Mouse (Mus musculus) midbrain, embryonic 16.5 days (tissue): ENCODE measurements around the gene Dmac2. TPM values are rescaled to one million over a fixed set of nuclear protein-coding genes. Genes with fewer than 3 reads are reported as not detected.

Experiments used
- ATAC-seq: fragments of 200-750 bp; cut with Nextera tagmentation; 2 replicates; pipeline ENCODE4 v1.8.0; 2017; ENCODE audit warnings: moderate TSS enrichment
- H3K27ac ChIP-seq: fragments of 300-500 bp; sonication (generic); 2 replicates; pipeline ENCODE4 v1.5.1; 2014; ENCODE audit warnings: mild to moderate bottlenecking, low read length, mixed read lengths
- H3K27me3 ChIP-seq: fragments of 300-500 bp; sonication (generic); 2 replicates; pipeline ENCODE4 v1.6.1; 2014; ENCODE audit warnings: low read depth, low read length, mixed read lengths; ENCODE audit not compliant: control insufficient read depth, insufficient read depth
- H3K36me3 ChIP-seq: fragments of 300-500 bp; sonication (generic); 2 replicates; pipeline ENCODE4 v1.6.1; 2014; ENCODE audit warnings: mild to moderate bottlenecking, low read length, moderate library complexity, mixed read lengths; ENCODE audit not compliant: control insufficient read depth, insufficient read depth
- H3K4me1 ChIP-seq: fragments of 300-500 bp; sonication (generic); 2 replicates; pipeline ENCODE4 v1.6.1; 2014; ENCODE audit warnings: mild to moderate bottlenecking, low read length, mixed read lengths; ENCODE audit not compliant: control insufficient read depth, insufficient read depth
- H3K4me2 ChIP-seq: fragments of 300-500 bp; sonication (generic); 2 replicates; pipeline ENCODE4 v1.6.1; 2014; ENCODE audit warnings: mild to moderate bottlenecking, low read length, mixed read lengths
- H3K4me3 ChIP-seq: fragments of 300-500 bp; sonication (generic); 2 replicates; pipeline ENCODE4 v1.5.1; 2014; ENCODE audit warnings: low read depth, mild to moderate bottlenecking, low read length, moderate library complexity, mixed read lengths
- H3K9ac ChIP-seq: fragments of 300-500 bp; sonication (generic); 2 replicates; pipeline ENCODE4 v1.6.1; 2014; ENCODE audit warnings: low read depth, low read length, mixed read lengths
- H3K9me3 ChIP-seq: fragments of 300-500 bp; sonication (generic); replicated peaks from 2 replicates; pipeline ENCODE4 v1.6.1; 2014; ENCODE audit warnings: mild to moderate bottlenecking, low read length, mixed read lengths; ENCODE audit not compliant: control insufficient read depth, poor library complexity, severe bottlenecking
- WGBS: fragments of 180-500 bp; shearing (Covaris S2); extraction: QIAGEN DNeasy Blood & Tissue Kit; methylation state at CpG from one replicate; pipeline ENCODE4 v1.1.7; 2014; 5-methylcytosine and 5-hydroxymethylcytosine counted together
- polyA plus RNA-seq: library from polyadenylated mRNA; unstranded; fragments of >200 nt; fragmentation: Nextera tagmentation; extraction: Ambion mirVana; gene quantifications from 2 replicates; pipeline ENCODE4 v1.2.1, GENCODE M21; 2015

The Dmac2 gene
- polyA plus RNA-seq, 1 experiment from 2014 or later, result 48.7 TPM

- 0 out of 2 replicates have a peak, but pooled peaks cover 2% of the 10 kb centered on the region for H3K9me3 ChIP-seq
- H3K27ac ChIP-seq, result no peak overlapping the region
- no peaks in the 10 kb centered on the region for H3K36me3 ChIP-seq
- no peak for ATAC-seq
- H3K4me1 ChIP-seq, result no peaks in the 10 kb centered on the region
- no peaks in the 10 kb centered on the region for H3K27me3 ChIP-seq
- no peak overlapping the region for H3K4me3 ChIP-seq
- no peak overlapping the region for H3K4me2 ChIP-seq
- WGBS, result 36% methylated on average over 7 of the region's 7 CpGs
- H3K9ac ChIP-seq, result no peak overlapping the region
These were observed 7.7 kb upstream of the Dmac2 start for GRCm38 (mm10) chr7:25611501-25611900.

GRCm38 (mm10) chr7:25614086-25614485 is 5.1 kb upstream of the Dmac2 start:
- H3K4me2 ChIP-seq, result no peak overlapping the region
- H3K4me1 ChIP-seq, result no peaks in the 10 kb centered on the region
- H3K27me3 ChIP-seq, result no peaks in the 10 kb centered on the region
- H3K4me3 ChIP-seq, result no peak overlapping the region
- no peak overlapping the region for H3K9ac ChIP-seq
- WGBS, result 92% methylated on average over 5 of the region's 5 CpGs
- no peak overlapping the region for H3K27ac ChIP-seq
- no peaks in the 10 kb centered on the region for H3K36me3 ChIP-seq
- ATAC-seq, result no peak
- H3K9me3 ChIP-seq, result no peaks in the 10 kb centered on the region

GRCm38 (mm10) chr7:25614831-25615705 is 4.1 kb upstream of the Dmac2 start:
- ATAC-seq, result no peak
- Histone ChIP-seq H3K27ac (no peak overlapping the region), H3K27me3 (no peaks in the 10 kb centered on the region), H3K4me2 (no peak overlapping the region), H3K36me3 (no peaks in the 10 kb centered on the region), H3K9ac (no peak overlapping the region), H3K4me3 (no peak overlapping the region), H3K9me3 (no peaks in the 10 kb centered on the region), H3K4me1 (peaks cover 5% of the 10 kb centered on the region)
- WGBS, result 73% methylated on average over 21 of the region's 21 CpGs

GRCm38 (mm10) chr7:25615706-25616011 is 3.6 kb upstream of the Dmac2 start, which contains the start of gene Erich4:
Erich4 (minus strand) TSS chr7:25615892.
- Histone ChIP-seq H3K27ac (no peak within 1 kb of the TSS), H3K9me3 (no peaks in the 10 kb centered on the region), H3K4me2 (no peak within 1 kb of the TSS), H3K27me3 (no peaks in the 10 kb centered on the region), H3K4me3 (no peak within 1 kb of the TSS), H3K36me3 (no peaks in the 10 kb centered on the region), H3K4me1 (peaks cover 6% of the 10 kb centered on the region), H3K9ac (no peak within 1 kb of the TSS)
- no peak for ATAC-seq
- WGBS, result 90% methylated on average over 5 of the region's 5 CpGs

GRCm38 (mm10) chr7:25617376-25618160 is 1.6 kb upstream of the Dmac2 start:
- Histone ChIP-seq H3K9me3 (no peaks in the 10 kb centered on the region), H3K27ac (no peak overlapping the region), H3K36me3 (no peaks in the 10 kb centered on the region), H3K4me2 (no peak overlapping the region), H3K9ac (no peak overlapping the region), H3K4me3 (no peak overlapping the region), H3K27me3 (no peaks in the 10 kb centered on the region), H3K4me1 (peaks cover 6% of the 10 kb centered on the region)
- ATAC-seq, result no peak
- WGBS, result 86% methylated on average over 10 of the region's 10 CpGs

GRCm38 (mm10) chr7:25619722-25619991 is 443 bp downstream of the Dmac2 start:
- 26% methylated on average over 5 of the region's 5 CpGs for WGBS
- peak overlapping the region; percentile 58 for H3K4me3 ChIP-seq
- ATAC-seq, result no peak
- peak overlapping the region; percentile 71 for H3K4me2 ChIP-seq
- H3K4me1 ChIP-seq, result peaks cover 6% of the 10 kb centered on the region
- peak overlapping the region; percentile 68 for H3K9ac ChIP-seq
- H3K27me3 ChIP-seq, result no peaks in the 10 kb centered on the region
- H3K27ac ChIP-seq, result peak overlapping the region; percentile 68; the same call in 1 of the 2 replicates
- no peaks in the 10 kb centered on the region; the same call in none of the 2 replicates for H3K36me3 ChIP-seq
- no peaks in the 10 kb centered on the region for H3K9me3 ChIP-seq

GRCm38 (mm10) chr7:25620101-25620500 is 887 bp downstream of the Dmac2 start:
- WGBS, result 95% methylated on average over 5 of the region's 5 CpGs
- H3K4me3 ChIP-seq, result peak overlapping the region; percentile 58

GRCm38 (mm10) chr7:25620751-25621150 is 1.5 kb downstream of the Dmac2 start:
- Histone ChIP-seq H3K4me2 (no peak overlapping the region), H3K9ac (no peak overlapping the region), H3K4me3 (no peak overlapping the region), H3K27me3 (no peaks in the 10 kb centered on the region), H3K36me3 (peaks cover 2% of the 10 kb centered on the region), H3K4me1 (peaks cover 6% of the 10 kb centered on the region), H3K27ac (no peak overlapping the region), H3K9me3 (no peaks in the 10 kb centered on the region)
- ATAC-seq, result no peak
- WGBS, result 93% methylated on average over 11 of the region's 11 CpGs

More at GRCm38 (mm10) chr7:25620101-25620500, 887 bp downstream of the Dmac2 start:
- no peaks in the 10 kb centered on the region for H3K9me3 ChIP-seq
- peaks cover 6% of the 10 kb centered on the region for H3K4me1 ChIP-seq
- H3K27me3 ChIP-seq, result no peaks in the 10 kb centered on the region
- H3K36me3 ChIP-seq, result peaks cover under 1% of the 10 kb centered on the region
- H3K4me2 ChIP-seq, result peak overlapping the region; percentile 71
- ATAC-seq, result no peak
- no peak overlapping the region for H3K27ac ChIP-seq
- no peak overlapping the region for H3K9ac ChIP-seq

- H3K4me3 ChIP-seq, result no peak overlapping the region
- H3K27ac ChIP-seq, result no peak overlapping the region
- peaks cover 6% of the 10 kb centered on the region for H3K36me3 ChIP-seq
- peaks cover 7% of the 10 kb centered on the region for H3K27me3 ChIP-seq
- 90% methylated on average over 11 of the region's 11 CpGs for WGBS
- no peak for ATAC-seq
- peaks cover 10% of the 10 kb centered on the region for H3K4me1 ChIP-seq
- H3K9ac ChIP-seq, result no peak overlapping the region
- H3K4me2 ChIP-seq, result no peak overlapping the region
- no peaks in the 10 kb centered on the region for H3K9me3 ChIP-seq
These were observed 4.7 kb downstream of the Dmac2 start for GRCm38 (mm10) chr7:25623857-25624370.
